Mouse (Mus musculus) heart, adult 2 months (tissue): ENCODE data around the gene Tmem132d.

Experiments used
- EP300 ChIP-seq: fragments of 200-500 bp; IDR thresholded peaks from 2 replicates; pipeline ENCODE4 v1.6.1; 2011; ENCODE audit warnings: low read depth, low read length, control low read depth; ENCODE audit not compliant: insufficient read depth
- POLR2A ChIP-seq: fragments of 200-500 bp; IDR thresholded peaks from 2 replicates; pipeline ENCODE4 v1.6.1; 2011; ENCODE audit warnings: mild to moderate bottlenecking, low read depth, low read length, control low read depth; ENCODE audit not compliant: insufficient read depth

- no peak for TF ChIP-seq POLR2A
- TF ChIP-seq EP300, result no peak
Observed at GRCm38 (mm10) chr5:128452196-128452595, 19.3 kb upstream of the Tmem132d start.
